ENCODE assay signal across 19 mouse cellular contexts in the genomic region with DNA sequence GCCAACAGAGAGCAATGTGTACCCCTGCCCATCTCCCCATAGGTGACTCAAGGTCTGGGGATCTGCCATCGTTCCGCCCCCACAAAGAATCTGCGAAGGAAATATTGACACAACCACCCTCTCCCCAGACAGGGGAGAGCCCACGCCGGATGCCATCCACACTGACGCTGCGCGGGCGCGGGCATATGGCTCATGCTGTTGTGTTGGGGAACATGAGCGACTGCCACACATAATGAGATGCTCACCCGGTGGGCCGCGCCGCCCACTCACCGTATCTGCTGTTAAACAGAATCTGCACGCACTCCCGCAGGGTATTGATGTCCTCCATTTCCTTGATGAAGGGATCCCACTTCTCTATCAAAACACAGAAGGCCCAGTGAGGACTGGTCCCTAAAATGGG. TPM values are rescaled to one million over a fixed set of nuclear protein-coding genes. Genes with fewer than 3 reads are reported as not detected.
A peak's percentile ranks its signal among the peaks of the same experiment; 100 is the strongest.
DNase-seq lines count a peak whose midpoint lies in the region; ATAC-seq lines count a peak whose summit lies in the region.
"Had no signal": no experiment of that assay in that cellular context is flagged by ENCODE, and none has a peak within 500 bp of the region (broad histone marks: within the 10 kb centered on the region; RNA-seq: fewer than 3 reads in every experiment).

No protein-coding gene starts in this region.

- H3K9ac ChIP-seq in lung, embryonic 15.5 days, result no peak overlapping the region
- H3K9ac ChIP-seq: heart, embryonic 15.5 days; hindbrain, embryonic 13.5 days had no signal

- intact Hi-C loops in left cerebral cortex, postnatal 14 days (cut with DNase I), result no loop called here

- no peaks in the 10 kb centered on the region for H3K4me1 ChIP-seq in lung, embryonic 15.5 days

- 94% methylated on average over 18 of the region's 18 CpGs for WGBS in lung, embryonic 15.5 days

- peak; percentile 39; the same call in 1 of the 2 replicates for ATAC-seq in lung, embryonic 15.5 days (ENCODE audit: borderline replicate concordance, extremely low read depth, low FRiP score, low TSS enrichment)
- ATAC-seq: intestine, postnatal 0 days; midbrain, embryonic 16.5 days had no signal

- no peak overlapping the region for H3K4me2 ChIP-seq in lung, embryonic 15.5 days
- H3K4me2 ChIP-seq: heart, embryonic 15.5 days; hindbrain, embryonic 13.5 days had no signal

- no peak for DNase-seq in lung, adult 18-20 months
- peak; percentile 44 to 65 for DNase-seq in layer of hippocampus, postnatal 10 days (ENCODE audit: low spot score in 2 of 2)
- DNase-seq in left cerebral cortex, postnatal 14 days (ENCODE audit: low spot score in 2 of 2), result peak; percentile 64 to 75
- DNase-seq in telencephalon, adult 2 months (ENCODE audit: low read depth, low spot score), result peak; percentile 58
- no peak for DNase-seq in kidney, adult 8-10 months
- no peak for DNase-seq in adrenal gland, postnatal 4 days (ENCODE audit: low spot score in 2 of 2)
- no peak for DNase-seq in liver
- DNase-seq: adrenal gland, postnatal 14 days; cerebellum, postnatal 14 days; kidney, postnatal 14 days; spleen, adult 18-20 months; thymus, postnatal 4 days had no signal

- H3K4me3 ChIP-seq in lung, embryonic 15.5 days, result no peak overlapping the region
- H3K4me3 ChIP-seq: erythroblast, embryonic 14.5 days; heart, embryonic 15.5 days; hindbrain, embryonic 13.5 days; megakaryocyte, embryonic 14.5 days had no signal

- H3K27ac ChIP-seq in lung, embryonic 15.5 days, result no peak overlapping the region
- H3K27ac ChIP-seq: heart, embryonic 15.5 days; hindbrain, embryonic 13.5 days had no signal

- no peaks in the 10 kb centered on the region for H3K27me3 ChIP-seq in lung, embryonic 15.5 days
- H3K27me3 ChIP-seq: heart, embryonic 15.5 days; hindbrain, embryonic 13.5 days; megakaryocyte, embryonic 14.5 days had no signal

- H3K36me3 ChIP-seq in lung, embryonic 15.5 days, result peaks cover 83% of the 10 kb centered on the region

- H3K9me3 ChIP-seq in lung, embryonic 15.5 days, result no peaks in the 10 kb centered on the region
- H3K9me3 ChIP-seq: heart, embryonic 15.5 days; hindbrain, embryonic 13.5 days had no signal

RNA-seq across cellular contexts. Expression of a gene that starts 54.7 kb away (rescaled TPM):
- 75.2 and 78.0 TPM in 2 replicates for polyA plus RNA-seq in lung, embryonic 15.5 days (2015; fragmentation: Nextera tagmentation; extraction: Ambion mirVana)
- 10 to 100 TPM; 35.6 to 46.3 TPM for total RNA-seq in layer of hippocampus, postnatal 10 days (2021)
- total RNA-seq in left cerebral cortex, postnatal 14 days (2021), result 10 to 100 TPM; 36.4 to 43.8 TPM
- 100 to 1,000 TPM in 1 of 2 experiments, 10 to 100 TPM in 1; 93.5 to 104 TPM for total RNA-seq in adrenal gland, postnatal 4 days (2021)

Comparison
In these comparisons a context has a peak if more than half of its experiments do, and no peak if none do; other contexts are left out.
1. DNase-seq: peak in layer of hippocampus, postnatal 10 days (2 of 2), left cerebral cortex, postnatal 14 days (2 of 2) and telencephalon, adult 2 months (single experiment); none in lung, adult 18-20 months (0 of 2), kidney, adult 8-10 months (0 of 2), adrenal gland, postnatal 4 days (0 of 2) and liver (single experiment).